Mouse (Mus musculus): ENCODE measurements around the gene Mdm1. TPM values are rescaled to one million over a fixed set of nuclear protein-coding genes. Genes with fewer than 3 reads are reported as not detected.

Mdm1 gene
- polyA plus RNA-seq (2015; fragmentation: Nextera tagmentation; extraction: Ambion mirVana), result 41.2 and 46.1 TPM in 2 replicates

DNA sequence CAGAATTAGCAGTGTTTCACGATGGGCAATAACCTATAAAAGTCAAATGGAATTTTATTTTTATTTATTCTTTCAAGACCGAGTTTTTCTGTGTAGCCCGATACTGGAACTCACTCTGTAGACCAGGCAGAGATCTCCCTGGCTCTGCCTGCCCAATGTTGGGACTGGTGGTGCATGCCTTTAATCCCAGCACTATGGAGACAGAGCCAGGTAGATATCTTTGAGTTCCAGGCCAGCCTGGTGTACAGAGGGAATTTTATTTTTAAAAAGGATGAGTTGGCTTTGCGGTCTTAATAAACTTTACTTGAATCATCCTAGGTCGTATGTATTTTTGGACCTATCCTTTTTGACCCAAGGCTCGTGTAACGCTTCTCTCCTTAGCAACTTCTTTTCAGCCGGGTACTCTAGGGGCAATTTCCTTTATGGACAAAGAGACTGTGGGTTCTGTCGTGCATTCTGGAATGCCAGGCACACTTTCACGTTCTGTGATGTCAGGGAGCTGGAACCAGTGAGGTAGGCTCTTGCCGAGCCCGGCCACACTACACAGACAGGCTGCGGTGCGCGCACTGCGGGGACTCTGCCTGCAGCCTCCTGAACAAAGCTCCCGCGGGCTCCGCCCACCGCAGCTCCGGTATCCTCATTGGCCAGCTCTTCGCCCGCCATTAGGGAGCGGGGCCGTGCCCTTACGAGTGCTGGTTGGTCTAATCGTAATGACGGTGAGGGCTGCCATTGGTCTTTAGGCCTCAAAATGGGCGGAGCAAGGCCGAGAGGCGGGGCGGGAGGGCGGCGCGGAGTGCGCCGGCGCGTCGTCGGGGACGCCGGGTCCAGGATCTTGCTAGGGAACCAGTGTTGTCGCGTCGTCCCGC, at the start of gene Mdm1:
Gene Mdm1, plus strand, starts transcription at position 794 of the 866 bp plus-strand sequence.
- Histone ChIP-seq H3K9ac (replicated peaks) (peak within 1 kb of the TSS; percentile 79), H3K4me2 (replicated peaks) (peak within 1 kb of the TSS; percentile 70), H3K27ac (peak within 1 kb of the TSS; percentile 82), H3K36me3 (peaks cover 12% of the 10 kb centered on the region), H3K4me3 (replicated peaks) (peak within 1 kb of the TSS; percentile 90), H3K27me3 (no peaks in the 10 kb centered on the region), H3K9me3 (no peaks in the 10 kb centered on the region), H3K4me1 (replicated peaks) (peaks cover 26% of the 10 kb centered on the region)
- ATAC-seq, result peak; percentile 100
- 4% methylated on average over 47 of the region's 47 CpGs for WGBS

DNA sequence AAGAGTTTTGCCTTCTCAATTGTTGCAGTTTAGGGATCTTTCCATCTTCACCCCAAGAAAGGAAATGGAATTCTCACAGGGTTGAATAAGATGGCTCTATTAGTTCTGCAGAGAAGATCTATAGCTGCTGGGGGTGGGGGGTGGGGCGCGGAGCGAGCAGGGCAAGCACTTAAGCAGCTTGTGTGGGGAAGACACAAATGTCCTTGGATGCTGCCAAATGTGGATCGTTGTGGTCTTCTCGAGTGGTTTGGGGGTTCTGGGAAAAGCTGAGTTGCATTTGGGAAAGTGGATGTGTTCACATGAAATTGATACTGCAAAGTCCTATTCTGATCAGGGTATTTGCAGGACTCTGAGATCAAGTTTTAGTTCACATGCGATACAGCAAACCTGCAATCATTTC, 48.9 kb upstream of the Mdm1 start:
- Histone ChIP-seq H3K36me3 (no peaks in the 10 kb centered on the region), H3K4me1 (replicated peaks) (peaks cover 11% of the 10 kb centered on the region), H3K27me3 (no peaks in the 10 kb centered on the region), H3K4me3 (replicated peaks) (no peak overlapping the region), H3K9ac (replicated peaks) (no peak overlapping the region), H3K27ac (no peak overlapping the region), H3K4me2 (replicated peaks) (no peak overlapping the region), H3K9me3 (no peaks in the 10 kb centered on the region)
- WGBS, result 79% methylated on average over 6 of the region's 6 CpGs
- ATAC-seq, result no peak

DNA sequence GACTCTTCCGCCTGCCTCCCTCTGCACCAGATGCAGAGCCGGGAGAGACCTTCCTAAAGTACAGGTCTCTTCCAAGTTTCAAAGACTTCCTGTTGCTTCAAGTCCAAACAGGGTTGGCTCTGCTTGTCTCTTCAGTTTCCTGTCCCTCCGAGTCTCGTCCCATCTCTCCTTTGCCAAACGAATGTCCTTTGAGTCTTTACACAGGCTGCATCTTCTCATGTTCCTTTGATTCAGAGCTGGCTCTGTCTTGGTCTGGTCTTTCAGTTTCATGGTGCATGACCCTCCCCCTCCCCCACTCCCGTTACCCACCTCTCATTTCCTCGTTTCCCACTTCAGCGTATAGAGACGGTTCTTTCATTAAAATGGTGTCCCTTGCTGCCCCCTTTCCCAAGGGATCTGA, 47.9 kb upstream of the Mdm1 start:
- no peaks in the 10 kb centered on the region for H3K36me3 ChIP-seq
- no peak overlapping the region for H3K4me2 ChIP-seq (replicated peaks)
- peaks cover 4% of the 10 kb centered on the region; the same call in 1 of the 2 replicates for H3K4me1 ChIP-seq (replicated peaks)
- no peak for ATAC-seq
- no peak overlapping the region for H3K9ac ChIP-seq (replicated peaks)
- H3K4me3 ChIP-seq (replicated peaks), result no peak overlapping the region
- H3K9me3 ChIP-seq, result no peaks in the 10 kb centered on the region
- 69% methylated on average over 9 of the region's 9 CpGs for WGBS
- H3K27ac ChIP-seq, result no peak overlapping the region
- H3K27me3 ChIP-seq, result no peaks in the 10 kb centered on the region

DNA sequence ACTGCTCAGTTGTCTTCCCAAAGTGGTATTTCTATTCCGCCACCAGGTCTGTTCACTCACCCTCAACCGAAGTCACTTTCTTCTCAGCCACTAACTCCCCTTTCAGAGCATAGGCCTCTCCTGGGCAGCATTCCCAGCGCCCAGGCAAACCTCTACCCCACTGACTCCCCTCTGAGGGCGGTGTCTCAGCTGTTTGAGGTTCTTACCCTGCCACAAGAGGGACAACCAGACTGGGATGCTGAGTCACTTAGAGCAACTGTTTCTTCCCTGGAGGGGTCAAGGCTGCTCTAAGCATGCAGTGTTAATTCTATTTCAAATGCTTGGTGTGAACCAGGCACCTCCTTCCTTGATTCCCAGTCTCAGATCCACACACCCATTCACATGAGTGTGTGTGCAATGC, 46.8 kb upstream of the Mdm1 start:
- H3K27me3 ChIP-seq, result no peaks in the 10 kb centered on the region
- H3K4me2 ChIP-seq (replicated peaks), result no peak overlapping the region
- H3K9me3 ChIP-seq, result no peaks in the 10 kb centered on the region
- H3K9ac ChIP-seq (replicated peaks), result no peak overlapping the region
- 85% methylated on average over 4 of the region's 4 CpGs for WGBS
- no peak for ATAC-seq
- H3K4me1 ChIP-seq (replicated peaks), result peaks cover 4% of the 10 kb centered on the region; the same call in 1 of the 2 replicates
- H3K27ac ChIP-seq, result no peak overlapping the region
- no peak overlapping the region for H3K4me3 ChIP-seq (replicated peaks)
- H3K36me3 ChIP-seq, result no peaks in the 10 kb centered on the region

DNA sequence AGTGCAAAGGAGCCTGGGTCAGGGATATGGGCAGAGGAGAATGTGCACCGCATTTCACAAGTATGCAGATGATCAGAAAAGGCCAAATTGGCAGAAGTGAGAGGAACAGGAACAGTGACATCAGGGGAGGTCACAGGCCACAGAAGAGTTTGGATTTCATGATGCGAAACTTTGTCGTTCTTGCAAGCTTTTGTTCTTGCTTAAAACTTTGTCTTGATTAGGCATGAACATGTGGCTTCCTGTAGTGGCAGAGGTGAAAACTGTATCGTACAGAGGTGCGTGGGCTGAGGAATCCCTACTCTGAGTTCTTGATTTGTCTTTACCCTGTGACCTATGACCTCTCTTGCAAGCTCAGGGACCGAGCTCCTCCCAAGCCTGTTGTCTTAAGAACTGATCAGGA, 45.4 kb upstream of the Mdm1 start:
- Histone ChIP-seq H3K27ac (no peak overlapping the region), H3K27me3 (no peaks in the 10 kb centered on the region), H3K9ac (replicated peaks) (no peak overlapping the region), H3K4me2 (replicated peaks) (no peak overlapping the region), H3K4me1 (replicated peaks) (peaks cover 4% of the 10 kb centered on the region; the same call in 1 of the 2 replicates), H3K36me3 (no peaks in the 10 kb centered on the region), H3K4me3 (replicated peaks) (no peak overlapping the region), H3K9me3 (no peaks in the 10 kb centered on the region)
- ATAC-seq, result no peak
- WGBS, result 88% methylated on average over 6 of the region's 6 CpGs

DNA sequence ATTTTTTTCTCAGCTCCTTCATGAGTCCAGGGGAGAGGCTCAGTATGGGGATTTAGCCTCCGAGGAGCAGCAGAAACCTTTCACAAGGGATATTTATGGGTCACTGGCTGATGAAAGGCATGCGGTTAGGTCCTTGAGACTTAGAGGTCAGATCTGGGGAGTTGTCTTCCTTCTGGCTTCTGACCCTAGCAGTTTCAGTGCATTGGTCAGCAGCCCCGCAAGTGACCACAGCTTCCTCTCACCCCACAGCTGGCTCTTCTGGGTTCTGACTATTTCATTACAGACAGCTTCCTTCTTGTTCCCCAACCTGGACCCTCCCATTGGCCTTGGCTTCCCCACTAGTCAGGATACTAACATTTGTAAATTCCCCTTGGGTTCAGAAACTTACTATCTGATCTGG, 43.7 kb upstream of the Mdm1 start:
- Histone ChIP-seq H3K27me3 (no peaks in the 10 kb centered on the region), H3K4me2 (replicated peaks) (no peak overlapping the region), H3K9ac (replicated peaks) (no peak overlapping the region), H3K9me3 (no peaks in the 10 kb centered on the region), H3K4me1 (replicated peaks) (no peaks in the 10 kb centered on the region), H3K36me3 (no peaks in the 10 kb centered on the region), H3K27ac (no peak overlapping the region), H3K4me3 (replicated peaks) (no peak overlapping the region)
- WGBS, result 65% methylated on average over 3 of the region's 3 CpGs
- ATAC-seq, result no peak

GRCm38 (mm10) chr10:118100570-118100969, 41.0 kb upstream of the Mdm1 start:
- H3K4me1 ChIP-seq (replicated peaks), result no peaks in the 10 kb centered on the region
- no peak for ATAC-seq
- no peaks in the 10 kb centered on the region for H3K27me3 ChIP-seq
- no peak overlapping the region for H3K4me3 ChIP-seq (replicated peaks)
- H3K9ac ChIP-seq (replicated peaks), result no peak overlapping the region
- H3K36me3 ChIP-seq, result no peaks in the 10 kb centered on the region
- no peaks in the 10 kb centered on the region for H3K9me3 ChIP-seq
- 38% methylated on average over 5 of the region's 5 CpGs for WGBS
- H3K4me2 ChIP-seq (replicated peaks), result no peak overlapping the region
- no peak overlapping the region for H3K27ac ChIP-seq

GRCm38 (mm10) chr10:118101056-118101455, 40.6 kb upstream of the Mdm1 start:
- no peak overlapping the region for H3K4me3 ChIP-seq (replicated peaks)
- no peak for ATAC-seq
- no peak overlapping the region for H3K9ac ChIP-seq (replicated peaks)
- H3K9me3 ChIP-seq, result no peaks in the 10 kb centered on the region
- H3K4me2 ChIP-seq (replicated peaks), result no peak overlapping the region
- H3K36me3 ChIP-seq, result no peaks in the 10 kb centered on the region
- no peak overlapping the region for H3K27ac ChIP-seq
- WGBS, result 72% methylated on average over 2 of the region's 2 CpGs
- no peaks in the 10 kb centered on the region for H3K27me3 ChIP-seq
- H3K4me1 ChIP-seq (replicated peaks), result no peaks in the 10 kb centered on the region

GRCm38 (mm10) chr10:118103020-118103666, 38.5 kb upstream of the Mdm1 start:
- Histone ChIP-seq H3K4me3 (replicated peaks) (peak overlapping the region; percentile 40), H3K36me3 (no peaks in the 10 kb centered on the region), H3K4me2 (replicated peaks) (peak overlapping the region; percentile 61), H3K27me3 (0 out of 2 replicates have a peak, but pooled peaks cover 3% of the 10 kb centered on the region), H3K9ac (replicated peaks) (peak overlapping the region; percentile 59), H3K9me3 (no peaks in the 10 kb centered on the region), H3K27ac (peak overlapping the region; percentile 71), H3K4me1 (replicated peaks) (no peaks in the 10 kb centered on the region)
- WGBS, result under 1% methylated on average over 19 of the region's 20 CpGs
- ATAC-seq, result peak; percentile 95

GRCm38 (mm10) chr10:118103906-118104305, 37.7 kb upstream of the Mdm1 start:
- Histone ChIP-seq H3K9me3 (no peaks in the 10 kb centered on the region), H3K4me1 (replicated peaks) (no peaks in the 10 kb centered on the region), H3K4me2 (replicated peaks) (no peak overlapping the region), H3K9ac (replicated peaks) (no peak overlapping the region), H3K27ac (no peak overlapping the region), H3K4me3 (replicated peaks) (no peak overlapping the region), H3K36me3 (no peaks in the 10 kb centered on the region), H3K27me3 (0 out of 2 replicates have a peak, but pooled peaks cover 3% of the 10 kb centered on the region)
- no peak for ATAC-seq
- WGBS, result 81% methylated on average over 10 of the region's 10 CpGs

DNA sequence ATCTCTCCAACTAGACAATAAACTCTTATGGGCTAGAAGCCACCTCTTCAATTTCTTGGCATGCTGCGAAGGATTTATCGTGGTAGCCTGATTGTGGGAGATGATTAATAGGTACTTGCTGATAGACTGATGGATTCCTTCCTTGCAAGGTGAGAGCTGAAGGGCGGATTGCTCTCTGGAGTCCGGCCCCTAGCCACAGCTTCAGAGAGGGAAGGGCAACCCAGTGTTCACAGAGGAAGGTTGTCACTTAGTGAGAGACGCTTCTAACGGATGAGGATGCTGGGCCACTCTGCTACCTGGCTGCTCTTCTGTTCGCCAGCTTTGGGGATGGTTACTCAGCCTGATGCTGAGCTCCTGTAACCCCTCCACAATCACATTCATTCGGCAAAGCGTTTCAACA, 34.6 kb upstream of the Mdm1 start:
- Histone ChIP-seq H3K27me3 (0 out of 2 replicates have a peak, but pooled peaks cover 3% of the 10 kb centered on the region), H3K4me1 (replicated peaks) (peaks cover 4% of the 10 kb centered on the region), H3K27ac (no peak overlapping the region), H3K4me3 (replicated peaks) (no peak overlapping the region), H3K9me3 (no peaks in the 10 kb centered on the region), H3K36me3 (no peaks in the 10 kb centered on the region), H3K9ac (replicated peaks) (no peak overlapping the region), H3K4me2 (replicated peaks) (no peak overlapping the region)
- no peak for ATAC-seq
- WGBS, result 85% methylated on average over 9 of the region's 9 CpGs
